Mouse (Mus musculus) erythroblast, embryonic 14.5 days (primary cell): ENCODE results near the gene Smtn.

Source experiments
- GATA1 ChIP-seq: IDR thresholded peaks from 2 replicates; pipeline ENCODE4 v1.6.1; 2012; ENCODE audit warnings: low read length, inconsistent platforms, mixed read lengths
- TAL1 ChIP-seq: IDR thresholded peaks from 3 replicates; pipeline ENCODE4 v1.6.1; 2012; ENCODE audit warnings: low read length, inconsistent platforms, mixed read lengths

GRCm38 (mm10) chr11:3528208-3528607 is 12.2 kb downstream of the Smtn start:
- TF ChIP-seq GATA1 = no peak
- TF ChIP-seq TAL1 = no peak
